Mouse (Mus musculus): ENCODE results near the gene Gm10944. TPM values are rescaled to one million over a fixed set of nuclear protein-coding genes. Genes with fewer than 3 reads are reported as not detected.

The Gm10944 gene
- polyA plus RNA-seq, 1 experiment from 2014 or later = not detected

- Histone ChIP-seq H3K9me3 (no peaks in the 10 kb centered on the region), H3K36me3 (no peaks in the 10 kb centered on the region), H3K27ac (replicated peaks) (no peak overlapping the region), H3K4me1 (replicated peaks) (no peaks in the 10 kb centered on the region), H3K27me3 (no peaks in the 10 kb centered on the region), H3K4me2 (no peak overlapping the region), H3K4me3 (no peak overlapping the region), H3K9ac (no peak overlapping the region)
- WGBS = 76% methylated on average over 2 of the region's 2 CpGs
- ATAC-seq (ENCODE audit: low read depth) = no peak
These were observed 29.7 kb downstream of the Gm10944 start for GRCm38 (mm10) chr10:10710837-10711236.

- Histone ChIP-seq H3K9ac (no peak overlapping the region), H3K4me1 (replicated peaks) (no peaks in the 10 kb centered on the region), H3K4me3 (no peak overlapping the region), H3K36me3 (no peaks in the 10 kb centered on the region), H3K9me3 (no peaks in the 10 kb centered on the region), H3K27ac (replicated peaks) (no peak overlapping the region), H3K27me3 (no peaks in the 10 kb centered on the region), H3K4me2 (no peak overlapping the region)
- no peak for ATAC-seq (ENCODE audit: low read depth)
- 95% methylated on average over 3 of the region's 3 CpGs for whole genome bisulfite sequencing
These were observed 45.4 kb downstream of the Gm10944 start for GRCm38 (mm10) chr10:10726501-10726900.

Other genes starting within 250 kb of the Gm10944 start
- 0.08 and 0.17 TPM in 2 replicates for gene Adgb, start 209.0 kb upstream of the Gm10944 start, polyA plus RNA-seq (2015; fragmentation: Nextera tagmentation; extraction: Ambion mirVana)
- 4.9 and 7.8 TPM in 2 replicates for gene Rab32, start 123.1 kb upstream of the Gm10944 start, polyA plus RNA-seq (2015; fragmentation: Nextera tagmentation; extraction: Ambion mirVana)

All from neural tube, embryonic 13.5 days (tissue).